Mouse (Mus musculus) intestine, embryonic 14.5 days (tissue): ENCODE measurements around the gene Pitpnc1. TPM values are rescaled to one million over a fixed set of nuclear protein-coding genes. Genes with fewer than 3 reads are reported as not detected.

Experiments
- ATAC-seq: fragments of 200-750 bp; cut with Nextera tagmentation; replicated peaks from 2 replicates; pipeline ENCODE4 v1.8.0; 2017; ENCODE audit warnings: low read depth, moderate number of reproducible peaks, moderate TSS enrichment, moderate library complexity; ENCODE audit not compliant: low FRiP score, low TSS enrichment
- DNase-seq: peaks from one replicate; pipeline ENCODE4 v3.0.0-alpha.2; 2018; ENCODE audit warnings: low spot score
- H3K27ac ChIP-seq: fragments of 300-500 bp; sonication (generic); 2 replicates; pipeline ENCODE4 v1.5.1; 2014; ENCODE audit warnings: low read depth, mild to moderate bottlenecking, control low read depth
- H3K27me3 ChIP-seq: fragments of 300-500 bp; sonication (generic); replicated peaks from 2 replicates; pipeline ENCODE4 v1.6.1; 2014; ENCODE audit warnings: low read length, control low read depth; ENCODE audit not compliant: control insufficient read depth, insufficient read depth
- H3K36me3 ChIP-seq: fragments of 300-500 bp; sonication (generic); 2 replicates; pipeline ENCODE4 v1.6.1; 2014; ENCODE audit warnings: low read length, control low read depth; ENCODE audit not compliant: control insufficient read depth, insufficient read depth
- H3K4me1 ChIP-seq: fragments of 300-500 bp; sonication (generic); replicated peaks from 2 replicates; pipeline ENCODE4 v1.6.1; 2014; ENCODE audit warnings: low read length, control low read depth, mixed read lengths; ENCODE audit not compliant: control insufficient read depth, insufficient read depth
- H3K4me2 ChIP-seq: fragments of 300-500 bp; sonication (generic); 2 replicates; pipeline ENCODE4 v1.6.1; 2014; ENCODE audit warnings: low read length
- H3K4me3 ChIP-seq: fragments of 300-500 bp; sonication (generic); 2 replicates; pipeline ENCODE4 v1.5.1; 2014; ENCODE audit warnings: low read depth, low read length, control low read depth, mixed read lengths
- H3K9ac ChIP-seq: fragments of 300-500 bp; sonication (generic); 2 replicates; pipeline ENCODE4 v1.6.1; 2014; ENCODE audit warnings: mild to moderate bottlenecking, low read length
- H3K9me3 ChIP-seq: fragments of 300-500 bp; sonication (generic); 2 replicates; pipeline ENCODE4 v1.6.1; 2016; ENCODE audit warnings: low read length, control low read depth; ENCODE audit not compliant: control insufficient read depth
- WGBS: fragments of 180-500 bp; shearing (Covaris S2); extraction: QIAGEN DNeasy Blood & Tissue Kit; methylation state at CpG from one replicate; pipeline ENCODE4 v1.1.7; 2014; 5-methylcytosine and 5-hydroxymethylcytosine counted together
- polyA plus RNA-seq: library from polyadenylated mRNA; unstranded; fragments of >200 nt; fragmentation: Nextera tagmentation; extraction: Ambion mirVana; gene quantifications from 2 replicates; pipeline ENCODE4 v1.2.1, GENCODE M21; 2014

Gene Pitpnc1
- polyA plus RNA-seq, 1 experiment from 2014 or later = 18.2 TPM

GRCm38 (mm10) chr11:107400005-107400404, 70.5 kb downstream of the Pitpnc1 start:
- Histone ChIP-seq H3K27me3 (no peaks in the 10 kb centered on the region), H3K4me2 (no peak overlapping the region), H3K9ac (no peak overlapping the region), H3K36me3 (no peaks in the 10 kb centered on the region), H3K4me1 (0 out of 2 replicates have a peak, but pooled peaks cover 10% of the 10 kb centered on the region), H3K27ac (no peak overlapping the region), H3K4me3 (no peak overlapping the region), H3K9me3 (no peaks in the 10 kb centered on the region)
- ATAC-seq (no peak), DNase-seq (no peak)
- WGBS = 80% methylated on average over 10 of the region's 10 CpGs

DNA sequence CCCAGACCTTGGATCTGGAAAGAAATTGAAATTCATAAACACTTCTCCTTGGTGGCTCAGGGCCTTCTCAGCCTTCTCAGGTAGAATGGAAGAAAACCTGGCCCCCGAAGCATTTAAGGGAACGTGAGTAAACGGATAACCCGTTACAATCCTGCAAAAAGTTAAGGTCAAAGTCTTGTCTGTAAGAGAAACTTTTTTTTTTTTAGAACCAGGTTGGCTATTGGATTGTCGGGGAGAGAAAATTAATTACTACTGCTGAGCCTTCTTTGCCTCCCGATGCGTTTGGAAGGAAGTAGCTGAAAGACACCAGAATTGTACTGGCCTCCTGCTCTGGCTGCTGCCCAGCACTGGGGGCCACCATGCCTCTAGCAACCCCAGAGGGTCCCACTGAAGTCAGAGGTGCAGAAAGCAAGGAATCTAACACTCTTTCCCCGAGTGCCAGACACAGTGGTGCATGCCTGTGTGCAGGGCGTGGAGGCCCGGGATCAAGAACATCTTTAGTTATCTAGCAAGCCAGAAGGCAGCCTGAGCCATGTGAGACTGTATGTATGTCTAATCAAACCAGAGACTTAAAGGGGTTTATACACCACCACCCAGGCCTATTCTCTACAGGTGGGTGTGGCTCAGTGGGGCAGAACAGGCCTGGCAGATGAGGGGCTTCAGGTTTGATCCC, 73.0 kb downstream of the Pitpnc1 start:
- no peak overlapping the region for H3K9ac ChIP-seq
- 47% methylated on average over 10 of the region's 10 CpGs for WGBS
- H3K4me2 ChIP-seq = no peak overlapping the region
- H3K27me3 ChIP-seq = no peaks in the 10 kb centered on the region
- H3K27ac ChIP-seq = no peak overlapping the region
- no peaks in the 10 kb centered on the region for H3K9me3 ChIP-seq
- H3K4me3 ChIP-seq = no peak overlapping the region
- H3K36me3 ChIP-seq = no peaks in the 10 kb centered on the region
- ATAC-seq (no peak), DNase-seq (no peak)
- H3K4me1 ChIP-seq = 0 out of 2 replicates have a peak, but pooled peaks cover 16% of the 10 kb centered on the region

DNA sequence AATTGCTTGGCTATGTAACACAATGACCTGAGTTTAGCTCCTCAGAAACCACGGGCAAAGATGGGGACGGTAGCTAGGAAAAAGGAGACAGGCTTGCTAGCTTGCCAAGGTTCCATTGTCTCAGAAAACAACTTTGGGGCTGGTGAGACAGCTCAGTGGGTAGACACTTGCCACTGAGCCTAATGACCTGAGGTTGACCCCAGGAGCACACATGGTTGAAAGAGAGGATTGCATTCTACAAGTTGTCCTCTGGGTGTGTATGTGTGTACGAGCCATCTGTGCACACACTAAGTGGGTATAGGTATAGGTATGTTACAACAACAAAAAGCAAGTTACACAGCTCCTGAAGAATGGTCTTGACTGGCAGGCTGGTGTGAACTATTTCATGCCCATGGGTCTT, 76.3 kb downstream of the Pitpnc1 start:
- no peaks in the 10 kb centered on the region for H3K9me3 ChIP-seq
- H3K27me3 ChIP-seq = no peaks in the 10 kb centered on the region
- no peak overlapping the region for H3K4me2 ChIP-seq
- WGBS = 84% methylated on average over 3 of the region's 3 CpGs
- H3K36me3 ChIP-seq = no peaks in the 10 kb centered on the region
- peak overlapping the region; percentile 47; the same call in 1 of the 2 replicates for H3K27ac ChIP-seq
- no peak overlapping the region for H3K9ac ChIP-seq
- 0 out of 2 replicates have a peak, but pooled peaks cover 13% of the 10 kb centered on the region for H3K4me1 ChIP-seq
- ATAC-seq (no peak), DNase-seq (no peak)
- no peak overlapping the region for H3K4me3 ChIP-seq

DNA sequence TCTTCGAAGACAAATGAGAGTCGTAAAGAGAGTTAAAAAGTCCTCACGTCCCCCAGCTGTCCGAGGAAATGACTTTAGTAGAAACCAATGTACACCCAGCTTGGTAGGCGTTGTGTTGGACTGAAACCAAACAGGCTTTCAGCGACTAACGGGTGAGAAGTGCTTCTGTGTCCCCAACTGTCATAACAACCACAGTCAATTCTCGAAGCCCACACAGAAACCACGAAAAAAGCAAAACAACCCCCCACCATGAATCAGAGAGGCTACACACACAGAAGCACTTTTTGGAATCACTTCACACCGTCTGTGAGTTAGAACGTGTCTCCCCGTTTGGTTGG, 76.7 kb downstream of the Pitpnc1 start:
- Histone ChIP-seq H3K27ac (peak overlapping the region; percentile 47; the same call in 1 of the 2 replicates), H3K36me3 (no peaks in the 10 kb centered on the region), H3K9ac (no peak overlapping the region), H3K9me3 (no peaks in the 10 kb centered on the region), H3K4me1 (0 out of 2 replicates have a peak, but pooled peaks cover 13% of the 10 kb centered on the region), H3K27me3 (no peaks in the 10 kb centered on the region), H3K4me2 (no peak overlapping the region), H3K4me3 (no peak overlapping the region)
- DNase-seq (no peak), ATAC-seq (no peak)
- 60% methylated on average over 12 of the region's 12 CpGs for WGBS

GRCm38 (mm10) chr11:107393154-107393827, 77.2 kb downstream of the Pitpnc1 start:
- H3K4me2 ChIP-seq = no peak overlapping the region
- H3K4me1 ChIP-seq = 0 out of 2 replicates have a peak, but pooled peaks cover 13% of the 10 kb centered on the region
- no peaks in the 10 kb centered on the region for H3K36me3 ChIP-seq
- H3K27ac ChIP-seq = no peak overlapping the region
- WGBS = 83% methylated on average over 7 of the region's 7 CpGs
- no peak overlapping the region for H3K4me3 ChIP-seq
- no peak for ATAC-seq
- no peak overlapping the region for H3K9ac ChIP-seq
- no peaks in the 10 kb centered on the region for H3K9me3 ChIP-seq
- no peak for DNase-seq
- no peaks in the 10 kb centered on the region for H3K27me3 ChIP-seq

DNA sequence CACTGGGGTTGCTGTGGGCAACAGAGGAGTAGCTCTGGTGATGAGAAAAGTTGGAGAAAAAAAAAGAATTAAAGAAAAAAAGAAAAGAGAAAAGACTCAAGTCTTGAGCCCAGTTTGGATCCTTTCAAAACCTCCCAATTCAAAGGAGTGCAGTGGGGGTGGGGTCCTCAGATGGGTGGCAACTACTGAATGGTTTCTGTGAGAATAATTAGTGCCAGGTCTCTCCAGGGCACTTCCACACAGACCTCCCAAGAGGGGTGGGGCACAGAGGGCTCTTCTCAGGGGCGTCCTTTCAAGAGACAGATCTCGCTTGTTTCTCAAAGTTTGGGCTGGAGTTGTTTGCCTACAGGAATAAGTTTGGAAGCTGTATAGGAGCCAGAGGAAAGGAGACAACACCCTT, 80.0 kb downstream of the Pitpnc1 start:
- DNase-seq (no peak), ATAC-seq (no peak)
- 58% methylated on average over 2 of the region's 2 CpGs for WGBS
- Histone ChIP-seq H3K4me2 (no peak overlapping the region), H3K4me1 (0 out of 2 replicates have a peak, but pooled peaks cover 7% of the 10 kb centered on the region), H3K9me3 (no peaks in the 10 kb centered on the region), H3K27me3 (no peaks in the 10 kb centered on the region), H3K4me3 (no peak overlapping the region), H3K27ac (no peak overlapping the region), H3K9ac (no peak overlapping the region), H3K36me3 (no peaks in the 10 kb centered on the region)

GRCm38 (mm10) chr11:107390001-107390400, 80.5 kb downstream of the Pitpnc1 start:
- H3K27me3 ChIP-seq = no peaks in the 10 kb centered on the region
- H3K36me3 ChIP-seq = no peaks in the 10 kb centered on the region
- ATAC-seq (no peak), DNase-seq (no peak)
- H3K4me1 ChIP-seq = 0 out of 2 replicates have a peak, but pooled peaks cover 7% of the 10 kb centered on the region
- H3K9me3 ChIP-seq = no peaks in the 10 kb centered on the region
- H3K4me2 ChIP-seq = no peak overlapping the region
- WGBS = 55% methylated on average over 10 of the region's 10 CpGs
- H3K9ac ChIP-seq = no peak overlapping the region
- H3K27ac ChIP-seq = no peak overlapping the region
- H3K4me3 ChIP-seq = no peak overlapping the region

- H3K9ac ChIP-seq = no peak overlapping the region
- WGBS = 79% methylated on average over 10 of the region's 10 CpGs
- H3K4me2 ChIP-seq = no peak overlapping the region
- no peak overlapping the region for H3K27ac ChIP-seq
- no peaks in the 10 kb centered on the region for H3K27me3 ChIP-seq
- H3K36me3 ChIP-seq = no peaks in the 10 kb centered on the region
- DNase-seq = no peak
- H3K9me3 ChIP-seq = no peaks in the 10 kb centered on the region
- ATAC-seq = no peak
- no peak overlapping the region for H3K4me3 ChIP-seq
- H3K4me1 ChIP-seq = no peaks in the 10 kb centered on the region
Observed at GRCm38 (mm10) chr11:107386481-107386880, 84.0 kb downstream of the Pitpnc1 start.

- H3K27ac ChIP-seq = no peak overlapping the region
- no peaks in the 10 kb centered on the region for H3K27me3 ChIP-seq
- H3K9me3 ChIP-seq = no peaks in the 10 kb centered on the region
- no peak for ATAC-seq
- WGBS = 70% methylated on average over 4 of the region's 4 CpGs
- H3K36me3 ChIP-seq = no peaks in the 10 kb centered on the region
- H3K4me3 ChIP-seq = no peak overlapping the region
- no peaks in the 10 kb centered on the region for H3K4me1 ChIP-seq
- DNase-seq = no peak
- H3K9ac ChIP-seq = no peak overlapping the region
- no peak overlapping the region for H3K4me2 ChIP-seq
Observed at GRCm38 (mm10) chr11:107385306-107385705, 85.2 kb downstream of the Pitpnc1 start.
